Mouse (Mus musculus): ENCODE results near the gene Slamf6.

DNA sequence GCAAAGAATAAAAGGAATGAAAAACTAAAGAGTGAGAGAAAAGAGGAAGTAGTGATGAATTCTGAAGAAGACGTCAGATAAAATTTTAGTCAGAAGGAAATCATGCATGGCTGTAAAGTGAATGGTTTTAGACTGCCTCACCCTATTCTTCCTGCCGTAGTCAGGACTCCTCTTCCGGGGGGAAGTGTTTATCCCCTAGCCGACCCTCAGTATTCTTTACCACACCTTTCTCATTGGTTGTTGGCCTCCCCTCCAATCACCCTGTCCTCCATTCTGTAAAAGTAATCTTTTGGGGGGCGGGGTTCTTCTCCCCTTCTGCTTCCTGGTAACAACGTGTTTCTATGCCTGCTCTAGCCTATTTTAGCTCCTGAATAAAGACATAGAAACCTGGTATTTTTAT lies 37.8 kb downstream of the Slamf6 start:
- no peak for TF ChIP-seq CTCF (IDR thresholded peaks at IDR 0.05; ENCODE audit: low read depth)
- no peak for TF ChIP-seq EP300 (IDR thresholded peaks at IDR 0.05; ENCODE audit: low read depth)

Measured in liver, postnatal 0 days (tissue).